Mouse (Mus musculus) C2C12 (cell line): ENCODE measurements at regions not wholly inside any gene's neighbourhood (a gene's known extent, or its start where the extent isn't known, plus 50 kb on each side); places are given as distances from the start of the nearest gene placed in this dataset.
"Not testable (repeated sequence)": the region's sequence is repeated elsewhere in the genome, so short reads cannot be mapped to it uniquely, and the experiment has no call there.

Source experiments
- CEBPB ChIP-seq: IDR thresholded peaks from one replicate; pipeline ENCODE4 v1.6.1; 2011; ENCODE audit warnings: low read depth, mild to moderate bottlenecking, control low read depth, moderate library complexity
- CTCF ChIP-seq: IDR thresholded peaks from one replicate; pipeline ENCODE4 v1.5.1; 2011; ENCODE audit not compliant: control insufficient read depth, insufficient read depth, insufficient read length
- MAX ChIP-seq: IDR thresholded peaks from one replicate; pipeline ENCODE4 v1.6.1; 2011; ENCODE audit warnings: mild to moderate bottlenecking, control low read depth
- MYOD1 ChIP-seq: IDR thresholded peaks from one replicate; pipeline ENCODE4 v1.6.1; 2011; ENCODE audit warnings: low read depth; ENCODE audit not compliant: control insufficient read depth, insufficient read length
- MYOG ChIP-seq: IDR thresholded peaks from one replicate; pipeline ENCODE4 v1.6.1; 2011; ENCODE audit not compliant: control insufficient read depth, insufficient read length; ENCODE audit errors: extremely low read depth
- USF1 ChIP-seq: IDR thresholded peaks from one replicate; pipeline ENCODE4 v1.6.1; 2011; ENCODE audit warnings: low read depth, mild to moderate bottlenecking, control low read depth, moderate library complexity

- TF ChIP-seq MYOG, CTCF, USF1, MAX, CEBPB, MYOD1: not testable (repeated sequence)
Measured at GRCm38 (mm10) chr10:70827522-70827921, 171.8 kb upstream of the Phyhipl start.
